Mouse (Mus musculus): ENCODE measurements around the gene Klhl12. TPM values are rescaled to one million over a fixed set of nuclear protein-coding genes. Genes with fewer than 3 reads are reported as not detected.

The Klhl12 gene
- polyA plus RNA-seq, 1 experiment from 2014 or later, result 29.3 TPM

Other genes with a start within 250 kb of the Klhl12 start
- gene Adora1, start 220.1 kb upstream of the Klhl12 start, polyA plus RNA-seq (2015; fragmentation: Nextera tagmentation; extraction: Ambion mirVana), result 2.5 and 4.0 TPM in 2 replicates
- gene Myog, start 165.5 kb upstream of the Klhl12 start, polyA plus RNA-seq (2015; fragmentation: Nextera tagmentation; extraction: Ambion mirVana), result 0.41 and 2.1 TPM in 2 replicates
- 3.0 and 3.1 TPM in 2 replicates for gene Ppfia4, start 122.6 kb upstream of the Klhl12 start, polyA plus RNA-seq (2015; fragmentation: Nextera tagmentation; extraction: Ambion mirVana)
- gene Tmem183a, start 93.6 kb upstream of the Klhl12 start, polyA plus RNA-seq (2015; fragmentation: Nextera tagmentation; extraction: Ambion mirVana), result 91.2 and 93.4 TPM in 2 replicates
- gene 4933406M09Rik, start 69.6 kb upstream of the Klhl12 start, polyA plus RNA-seq (2015; fragmentation: Nextera tagmentation; extraction: Ambion mirVana), result not detected in 2 replicates
- gene Cyb5r1, start 50.0 kb upstream of the Klhl12 start, polyA plus RNA-seq (2015; fragmentation: Nextera tagmentation; extraction: Ambion mirVana), result 39.7 and 42.9 TPM in 2 replicates
- gene Adipor1, start 40.2 kb upstream of the Klhl12 start, polyA plus RNA-seq (2015; fragmentation: Nextera tagmentation; extraction: Ambion mirVana), result 89.4 and 90.3 TPM in 2 replicates
- 34.8 and 39.0 TPM in 2 replicates for gene Rabif, start 39.1 kb downstream of the Klhl12 start, polyA plus RNA-seq (2015; fragmentation: Nextera tagmentation; extraction: Ambion mirVana)
- not detected in 2 replicates for gene Mgat4e, start 94.2 kb downstream of the Klhl12 start, polyA plus RNA-seq (2015; fragmentation: Nextera tagmentation; extraction: Ambion mirVana)
- gene Kdm5b, start 104.6 kb downstream of the Klhl12 start, polyA plus RNA-seq (2015; fragmentation: Nextera tagmentation; extraction: Ambion mirVana), result 50.0 and 50.5 TPM in 2 replicates
- 0.37 and 0.48 TPM in 2 replicates for gene Syt2, start 191.1 kb downstream of the Klhl12 start, polyA plus RNA-seq (2015; fragmentation: Nextera tagmentation; extraction: Ambion mirVana)

Measured in lung, embryonic 15.5 days (tissue).